Mouse (Mus musculus) adrenal gland, adult (tissue): ENCODE measurements around the gene Mrps23.

Source experiments
- DNase-seq, 2 experiments: peaks; one replicate each; pipeline ENCODE4 v3.0.0; 2022 to 2023; ENCODE audit warnings: low spot score in 1 of 2; ENCODE audit not compliant: inconsistent age in 2 of 2

Mrps23 gene

GRCm38 (mm10) chr11:88203712-88204532, at the start of gene Mrps23:
TSS of gene Mrps23 (plus strand) at chr11:88204388.
- DNase-seq: peak; percentile 96 to 97

- DNase-seq: no peak
Observed at GRCm38 (mm10) chr11:88154500-88154899, 49.7 kb upstream of the Mrps23 start.

- DNase-seq: peak in 1 of 2 experiments; percentile 81
Observed at GRCm38 (mm10) chr11:88155451-88155850, 48.7 kb upstream of the Mrps23 start.

GRCm38 (mm10) chr11:88155998-88156397, 48.2 kb upstream of the Mrps23 start:
- peak in 1 of 2 experiments; percentile 61 for DNase-seq

- peak; percentile 49 to 61 for DNase-seq
Observed at GRCm38 (mm10) chr11:88156403-88156802, 47.8 kb upstream of the Mrps23 start.

- DNase-seq: peak; percentile 73 to 82
Observed at GRCm38 (mm10) chr11:88158842-88159246, 45.3 kb upstream of the Mrps23 start.

- peak in 1 of 2 experiments; percentile 63 for DNase-seq
Observed at GRCm38 (mm10) chr11:88159389-88159788, 44.8 kb upstream of the Mrps23 start.

- peak; percentile 51 to 66 for DNase-seq
Observed at GRCm38 (mm10) chr11:88160316-88160715, 43.9 kb upstream of the Mrps23 start.

- DNase-seq: peak; percentile 89 to 94
Observed at GRCm38 (mm10) chr11:88161051-88161581, 43.1 kb upstream of the Mrps23 start.

- DNase-seq: peak; percentile 96 to 97
Observed at GRCm38 (mm10) chr11:88161651-88162362, 42.4 kb upstream of the Mrps23 start.

GRCm38 (mm10) chr11:88162740-88163139, 41.4 kb upstream of the Mrps23 start:
- peak in 1 of 2 experiments; percentile 77 for DNase-seq

- no peak for DNase-seq
Observed at GRCm38 (mm10) chr11:88164213-88164723, 39.9 kb upstream of the Mrps23 start.

GRCm38 (mm10) chr11:88164801-88165377, 39.3 kb upstream of the Mrps23 start:
- peak; percentile 95 to 98 for DNase-seq

- DNase-seq: peak; percentile 73 to 88
Observed at GRCm38 (mm10) chr11:88165683-88166364, 38.4 kb upstream of the Mrps23 start.

GRCm38 (mm10) chr11:88166471-88166870, 37.7 kb upstream of the Mrps23 start:
- no peak for DNase-seq

GRCm38 (mm10) chr11:88168611-88169010, 35.6 kb upstream of the Mrps23 start:
- no peak for DNase-seq

GRCm38 (mm10) chr11:88169531-88170040, 34.6 kb upstream of the Mrps23 start:
- DNase-seq: no peak

- no peak for DNase-seq
Observed at GRCm38 (mm10) chr11:88170606-88171005, 33.6 kb upstream of the Mrps23 start.

GRCm38 (mm10) chr11:88171876-88172442, 32.2 kb upstream of the Mrps23 start:
- peak in 1 of 2 experiments; percentile 67 for DNase-seq
